Mouse (Mus musculus) intestine, postnatal 0 days (tissue): Measurements from ENCODE around the gene Map2k2. TPM values are rescaled to one million over a fixed set of nuclear protein-coding genes. Genes with fewer than 3 reads are reported as not detected.
A peak's percentile ranks its signal among the peaks of the same experiment; 100 is the strongest.

Source experiments
- ATAC-seq: fragments of 200-750 bp; cut with Nextera tagmentation; 2 replicates; pipeline ENCODE4 v1.8.0; 2017; ENCODE audit warnings: mild to moderate bottlenecking, moderate TSS enrichment, moderate library complexity
- H3K27ac ChIP-seq: fragments of 300-500 bp; sonication (generic); 2 replicates; pipeline ENCODE4 v1.5.1; 2014; ENCODE audit warnings: mild to moderate bottlenecking, low read depth, low read length, moderate library complexity
- H3K27me3 ChIP-seq: fragments of 300-500 bp; sonication (generic); replicated peaks from 2 replicates; pipeline ENCODE4 v1.6.1; 2014; ENCODE audit warnings: low read length, mixed read lengths; ENCODE audit not compliant: control insufficient read depth, insufficient read depth
- H3K36me3 ChIP-seq: fragments of 300-500 bp; sonication (generic); 2 replicates; pipeline ENCODE4 v1.6.1; 2014; ENCODE audit warnings: mild to moderate bottlenecking, moderate library complexity; ENCODE audit not compliant: control insufficient read depth, insufficient read depth
- H3K4me1 ChIP-seq: fragments of 300-500 bp; sonication (generic); replicated peaks from 2 replicates; pipeline ENCODE4 v1.6.1; 2014; ENCODE audit warnings: antibody characterized with exemption, low read length, mixed read lengths; ENCODE audit not compliant: control insufficient read depth, insufficient read depth
- H3K4me2 ChIP-seq: fragments of 300-500 bp; sonication (generic); replicated peaks from 2 replicates; pipeline ENCODE4 v1.6.1; 2014; ENCODE audit warnings: low read depth, mild to moderate bottlenecking, moderate library complexity
- H3K4me3 ChIP-seq: fragments of 300-500 bp; sonication (generic); 2 replicates; pipeline ENCODE4 v1.5.1; 2014; ENCODE audit warnings: low read depth, low read length
- H3K9ac ChIP-seq: fragments of 300-500 bp; sonication (generic); 2 replicates; pipeline ENCODE4 v1.6.1; 2014; ENCODE audit warnings: mild to moderate bottlenecking, low read depth, low read length
- H3K9me3 ChIP-seq: fragments of 300-500 bp; sonication (generic); 2 replicates; pipeline ENCODE4 v1.6.1; 2016; ENCODE audit warnings: mixed run types; ENCODE audit not compliant: control insufficient read depth
- CTCF ChIP-seq: sonication (generic); IDR thresholded peaks from 2 replicates; pipeline ENCODE4 v1.5.1; 2016; ENCODE audit warnings: low read depth, mild to moderate bottlenecking, control low read depth, antibody characterized with exemption, moderate library complexity
- WGBS: fragments of 180-500 bp; shearing (Covaris S2); extraction: QIAGEN DNeasy Blood & Tissue Kit; methylation state at CpG from one replicate; pipeline ENCODE4 v1.1.7; 2014; 5-methylcytosine and 5-hydroxymethylcytosine counted together
- polyA plus RNA-seq: library from polyadenylated mRNA; unstranded; fragments of >200 nt; fragmentation: Nextera tagmentation; extraction: Ambion mirVana; gene quantifications from 2 replicates; pipeline ENCODE4 v1.2.1, GENCODE M21; 2015

Map2k2 gene
- polyA plus RNA-seq, 1 experiment from 2014 or later = 258 TPM

DNA sequence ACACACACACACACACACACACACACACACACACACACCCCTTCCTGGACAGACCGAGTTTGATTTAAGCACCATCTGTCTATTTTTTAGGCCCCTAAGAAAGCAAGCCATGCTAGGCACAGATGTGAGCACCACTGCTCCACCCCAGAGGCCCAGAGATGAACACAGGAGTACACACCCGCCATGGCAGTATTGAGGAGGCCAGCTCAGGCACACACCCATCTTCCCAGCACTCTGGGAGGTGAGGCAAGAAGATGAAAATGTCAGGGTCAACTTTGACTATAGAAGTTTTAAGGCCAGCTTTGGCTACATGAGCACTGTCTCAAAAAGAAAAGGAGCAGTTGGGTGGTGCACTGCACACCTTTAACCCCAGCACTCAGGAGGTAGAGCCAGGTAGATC, 17.2 kb downstream of the Map2k2 start:
- 74% methylated on average over 2 of the region's 2 CpGs for WGBS
- no peaks in the 10 kb centered on the region for H3K27me3 ChIP-seq
- no peak overlapping the region for H3K9ac ChIP-seq
- H3K4me2 ChIP-seq = no peak overlapping the region
- TF ChIP-seq CTCF = no peak
- no peaks in the 10 kb centered on the region for H3K9me3 ChIP-seq
- no peak overlapping the region for H3K27ac ChIP-seq
- H3K4me1 ChIP-seq = no peaks in the 10 kb centered on the region
- no peak overlapping the region for H3K4me3 ChIP-seq
- ATAC-seq = no peak
- H3K36me3 ChIP-seq = peaks cover 60% of the 10 kb centered on the region

DNA sequence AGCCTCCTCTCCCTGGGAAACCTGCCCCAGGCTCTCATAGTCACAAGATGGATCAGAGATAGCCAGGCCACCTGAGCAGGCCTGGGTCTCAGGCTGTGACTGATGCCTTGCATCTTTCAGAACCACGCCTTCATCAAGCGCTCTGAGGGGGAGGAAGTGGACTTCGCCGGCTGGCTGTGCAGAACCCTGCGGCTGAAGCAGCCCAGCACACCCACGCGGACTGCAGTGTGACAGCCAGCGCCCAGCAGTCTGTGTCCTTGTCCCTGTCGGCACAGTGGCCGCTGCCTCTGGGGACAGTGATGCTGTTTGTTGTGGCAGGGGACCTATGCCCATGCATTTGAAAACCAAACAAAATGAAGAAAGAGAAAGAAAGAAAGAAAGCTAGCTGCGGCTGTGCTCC, 17.8 kb downstream of the Map2k2 start:
- ATAC-seq = no peak
- H3K9ac ChIP-seq = no peak overlapping the region
- H3K4me3 ChIP-seq = no peak overlapping the region
- H3K4me1 ChIP-seq = no peaks in the 10 kb centered on the region
- no peaks in the 10 kb centered on the region for H3K9me3 ChIP-seq
- no peaks in the 10 kb centered on the region for H3K27me3 ChIP-seq
- WGBS = 72% methylated on average over 11 of the region's 11 CpGs
- H3K4me2 ChIP-seq = no peak overlapping the region
- peaks cover 56% of the 10 kb centered on the region for H3K36me3 ChIP-seq
- no peak for TF ChIP-seq CTCF
- peak overlapping the region; percentile 15; the same call in 1 of the 2 replicates for H3K27ac ChIP-seq

DNA sequence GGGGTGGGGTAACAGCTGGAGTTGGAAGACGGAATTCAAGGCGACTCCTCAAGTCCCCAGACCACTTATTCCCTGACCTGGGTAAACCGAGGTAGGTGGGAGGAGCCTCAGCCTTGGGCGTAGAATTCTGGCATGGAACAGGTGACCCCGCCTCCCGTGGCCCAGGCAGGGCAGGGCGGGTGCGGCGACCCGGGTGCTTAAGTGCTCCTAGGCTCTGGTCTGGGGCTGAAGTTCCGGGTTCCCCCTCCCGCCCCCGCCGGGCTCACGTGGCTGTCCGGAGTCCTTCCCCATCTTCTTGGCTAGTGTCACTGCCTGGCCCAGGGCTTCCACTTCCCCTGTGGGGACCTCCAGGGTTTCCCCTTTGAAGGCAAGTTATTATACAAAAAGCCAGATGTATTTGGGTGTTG, 28.5 kb downstream of the Map2k2 start:
- Histone ChIP-seq H3K27ac (peak overlapping the region; percentile 99), H3K36me3 (no peaks in the 10 kb centered on the region), H3K9me3 (no peaks in the 10 kb centered on the region), H3K4me1 (peaks cover 7% of the 10 kb centered on the region; the same call in 1 of the 2 replicates), H3K27me3 (no peaks in the 10 kb centered on the region), H3K4me3 (peak overlapping the region; percentile 9; the same call in 1 of the 2 replicates), H3K4me2 (peak overlapping the region; percentile 99), H3K9ac (peak overlapping the region; percentile 0; the same call in 1 of the 2 replicates)
- ATAC-seq = no peak
- 4% methylated on average over 16 of the region's 16 CpGs for WGBS
- TF ChIP-seq CTCF = no peak

DNA sequence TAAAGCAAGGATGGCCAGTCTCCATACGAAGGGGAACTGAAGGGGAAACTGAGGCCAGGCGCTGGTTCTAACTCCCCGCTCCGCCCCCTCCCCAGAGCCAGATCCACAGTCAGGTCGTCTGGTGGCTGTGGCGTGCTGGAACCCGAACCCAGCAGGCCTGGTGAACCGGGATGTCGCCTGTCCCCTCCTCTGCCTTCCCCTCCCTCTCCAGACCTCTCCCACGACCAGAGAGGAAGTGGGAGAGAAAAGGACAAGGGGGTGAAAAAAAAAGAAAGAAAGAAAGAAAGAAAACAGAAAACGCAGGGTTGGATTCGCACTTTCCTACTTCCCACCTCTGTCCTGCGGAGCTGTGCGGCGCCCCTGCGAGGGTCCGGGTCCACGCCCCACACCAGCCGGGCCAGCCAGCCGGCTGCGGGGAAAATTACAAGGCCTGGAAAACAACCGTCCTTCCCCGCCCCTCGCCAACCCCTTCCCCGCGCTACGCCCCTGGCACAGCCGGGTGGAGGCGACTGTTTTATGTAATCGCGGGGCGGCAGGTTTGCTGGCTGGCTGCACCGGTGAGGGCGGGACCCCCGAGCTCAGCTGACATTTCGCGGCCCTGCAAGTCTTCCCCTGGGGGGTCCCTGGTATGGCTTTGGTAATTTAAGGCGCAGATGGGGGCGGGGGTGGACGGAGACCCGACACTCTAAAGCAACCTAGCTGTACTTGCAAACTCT, 29.4 kb downstream of the Map2k2 start, which contains the start of gene Zbtb7a:
Gene Zbtb7a, plus strand, starts transcription at position 255 of the 716 bp plus-strand sequence.
- peak within 1 kb of the TSS; percentile 99 for H3K27ac ChIP-seq
- WGBS = 4% methylated on average over 40 of the region's 41 CpGs
- peak within 1 kb of the TSS; percentile 99 for H3K4me2 ChIP-seq
- no peaks in the 10 kb centered on the region for H3K36me3 ChIP-seq
- H3K27me3 ChIP-seq = no peaks in the 10 kb centered on the region
- H3K4me1 ChIP-seq = peaks cover 3% of the 10 kb centered on the region; the same call in 1 of the 2 replicates
- H3K4me3 ChIP-seq = peak within 1 kb of the TSS; percentile 87
- peak within 1 kb of the TSS; percentile 97 for H3K9ac ChIP-seq
- ATAC-seq = no peak
- no peaks in the 10 kb centered on the region for H3K9me3 ChIP-seq
- no peak for TF ChIP-seq CTCF

GRCm38 (mm10) chr10:81135831-81136705, 30.4 kb downstream of the Map2k2 start:
- Histone ChIP-seq H3K9ac (peak overlapping the region; percentile 97), H3K4me1 (peaks cover 11% of the 10 kb centered on the region)

DNA sequence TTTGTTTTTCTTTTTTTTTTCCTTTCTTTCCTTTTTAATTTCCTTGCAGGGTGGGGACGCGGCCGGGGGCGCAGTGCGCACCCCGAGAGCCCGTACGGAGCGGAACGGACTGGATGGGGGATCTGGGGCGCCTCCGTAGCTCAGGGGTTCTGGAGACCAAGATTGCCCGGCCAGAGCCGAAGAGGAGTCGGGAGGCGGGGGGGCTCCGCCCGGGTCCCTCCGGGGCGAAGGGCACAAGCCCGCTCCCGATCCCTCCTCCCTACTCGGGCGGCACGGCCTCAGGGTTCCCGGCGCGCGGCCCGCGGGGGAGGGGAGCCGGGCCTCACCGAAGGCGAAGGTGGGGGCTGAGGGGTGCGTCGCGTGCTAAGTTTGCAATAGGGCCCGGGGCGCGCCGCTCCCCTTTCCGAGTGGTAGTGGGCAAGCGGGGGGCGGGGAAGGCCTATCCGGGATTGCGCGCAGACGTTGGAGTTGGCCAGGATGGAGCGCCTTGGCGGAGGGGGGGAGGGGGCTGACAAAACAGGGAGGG, 31.1 kb downstream of the Map2k2 start:
- Histone ChIP-seq H3K9me3 (no peaks in the 10 kb centered on the region), H3K4me3 (peak overlapping the region; percentile 87), H3K36me3 (no peaks in the 10 kb centered on the region), H3K4me1 (peaks cover 13% of the 10 kb centered on the region), H3K4me2 (peak overlapping the region; percentile 99), H3K27me3 (no peaks in the 10 kb centered on the region), H3K27ac (peak overlapping the region; percentile 99), H3K9ac (peak overlapping the region; percentile 97)
- 1% methylated on average over 39 of the region's 50 CpGs for WGBS
- ATAC-seq = peak; percentile 48
- TF ChIP-seq CTCF = no peak

More at GRCm38 (mm10) chr10:81135831-81136705, 30.4 kb downstream of the Map2k2 start:
- Histone ChIP-seq H3K27ac (peak overlapping the region; percentile 99), H3K4me3 (peak overlapping the region; percentile 87), H3K4me2 (peak overlapping the region; percentile 99), H3K36me3 (no peaks in the 10 kb centered on the region), H3K9me3 (no peaks in the 10 kb centered on the region), H3K27me3 (no peaks in the 10 kb centered on the region)
- under 1% methylated on average over 60 of the region's 86 CpGs for WGBS
- peak; percentile 46 for ATAC-seq
- 0 out of 2 replicates have a peak, but pooled peaks have one; percentile 15 for TF ChIP-seq CTCF
